Mouse (Mus musculus): Measurements from ENCODE around the gene Hhip. TPM values are rescaled to one million over a fixed set of nuclear protein-coding genes. Genes with fewer than 3 reads are reported as not detected.

Hhip gene
- polyA plus RNA-seq, 1 experiment from 2014 or later, result 1.4 TPM

- H3K9me3 ChIP-seq (replicated peaks), result no peaks in the 10 kb centered on the region
- H3K36me3 ChIP-seq (replicated peaks), result no peaks in the 10 kb centered on the region
- 46% methylated on average over 4 of the region's 4 CpGs for WGBS (ENCODE audit: insufficient replicate concordance)
- H3K27ac ChIP-seq (replicated peaks), result no peak overlapping the region
- no peak overlapping the region for H3K9ac ChIP-seq
- no peaks in the 10 kb centered on the region for H3K27me3 ChIP-seq
- H3K4me3 ChIP-seq (replicated peaks), result no peak overlapping the region
- no peaks in the 10 kb centered on the region for H3K4me1 ChIP-seq (replicated peaks)
- no peak for ATAC-seq (ENCODE audit: insufficient read depth)
- no peak overlapping the region for H3K4me2 ChIP-seq
These were observed 9.6 kb downstream of the Hhip start for GRCm38 (mm10) chr8:80048256-80048655.

GRCm38 (mm10) chr8:80037644-80038253, 20.1 kb downstream of the Hhip start:
- Histone ChIP-seq H3K27me3 (no peaks in the 10 kb centered on the region), H3K36me3 (replicated peaks) (no peaks in the 10 kb centered on the region), H3K27ac (replicated peaks) (no peak overlapping the region), H3K4me3 (replicated peaks) (no peak overlapping the region), H3K4me2 (no peak overlapping the region), H3K4me1 (replicated peaks) (no peaks in the 10 kb centered on the region), H3K9ac (no peak overlapping the region), H3K9me3 (replicated peaks) (no peaks in the 10 kb centered on the region)
- ATAC-seq (ENCODE audit: insufficient read depth), result no peak
- 57% methylated on average over 4 of the region's 4 CpGs for WGBS (ENCODE audit: insufficient replicate concordance)

- no peak overlapping the region for H3K27ac ChIP-seq (replicated peaks)
- no peak for ATAC-seq (ENCODE audit: insufficient read depth)
- H3K9ac ChIP-seq, result no peak overlapping the region
- WGBS (ENCODE audit: insufficient replicate concordance), result 55% methylated on average over 3 of the region's 3 CpGs
- no peak overlapping the region for H3K4me2 ChIP-seq
- H3K4me3 ChIP-seq (replicated peaks), result no peak overlapping the region
- H3K27me3 ChIP-seq, result no peaks in the 10 kb centered on the region
- H3K4me1 ChIP-seq (replicated peaks), result no peaks in the 10 kb centered on the region
- no peaks in the 10 kb centered on the region for H3K9me3 ChIP-seq (replicated peaks)
- H3K36me3 ChIP-seq (replicated peaks), result no peaks in the 10 kb centered on the region
These were observed 25.2 kb downstream of the Hhip start for GRCm38 (mm10) chr8:80032604-80033003.

DNA sequence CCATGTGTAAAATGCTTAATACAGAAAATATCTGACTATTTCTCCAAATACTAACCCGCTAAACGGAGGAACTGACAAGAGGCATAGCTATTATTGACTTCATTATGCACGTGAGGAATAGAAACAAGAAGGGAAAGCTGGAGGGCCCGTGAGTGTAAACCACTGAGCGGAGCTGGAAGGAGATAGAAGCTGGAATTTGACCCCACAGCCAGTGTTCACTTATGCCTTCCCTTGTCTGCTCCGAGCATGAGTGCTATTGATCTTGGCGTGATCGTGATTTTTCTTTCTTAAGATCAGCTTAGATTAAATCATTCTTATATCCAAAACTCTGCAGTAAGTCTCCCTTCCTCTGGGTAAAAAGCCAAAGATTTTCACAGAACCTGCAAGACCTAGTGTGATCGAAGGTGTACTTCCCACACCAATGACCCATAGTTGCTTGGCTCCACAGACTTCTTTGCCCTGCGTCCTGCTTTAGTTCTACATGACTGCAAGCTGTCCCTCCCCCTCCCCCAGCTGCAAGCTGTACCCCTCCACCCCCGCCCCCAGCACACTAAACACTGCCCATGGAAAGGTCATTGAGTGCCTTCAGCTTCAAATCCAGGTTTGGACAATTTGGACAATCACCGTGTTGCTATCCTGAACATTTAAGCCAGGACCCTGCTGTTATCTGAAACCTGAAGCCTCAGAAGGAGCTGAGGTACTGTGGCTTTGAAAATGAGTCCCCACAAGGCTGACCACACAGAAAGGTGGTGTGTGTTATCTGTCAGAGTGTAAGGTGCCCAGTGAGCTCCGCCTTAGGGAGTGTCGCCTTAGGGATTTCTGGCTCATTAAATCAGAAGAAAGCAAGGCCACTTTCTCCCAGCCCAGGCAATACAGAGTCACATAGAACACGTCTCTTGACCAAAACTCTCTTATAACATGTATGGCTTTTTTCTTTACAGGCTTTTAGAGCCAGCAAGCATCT, 26.2 kb downstream of the Hhip start:
- 50% methylated on average over 15 of the region's 15 CpGs for WGBS (ENCODE audit: insufficient replicate concordance)

DNA sequence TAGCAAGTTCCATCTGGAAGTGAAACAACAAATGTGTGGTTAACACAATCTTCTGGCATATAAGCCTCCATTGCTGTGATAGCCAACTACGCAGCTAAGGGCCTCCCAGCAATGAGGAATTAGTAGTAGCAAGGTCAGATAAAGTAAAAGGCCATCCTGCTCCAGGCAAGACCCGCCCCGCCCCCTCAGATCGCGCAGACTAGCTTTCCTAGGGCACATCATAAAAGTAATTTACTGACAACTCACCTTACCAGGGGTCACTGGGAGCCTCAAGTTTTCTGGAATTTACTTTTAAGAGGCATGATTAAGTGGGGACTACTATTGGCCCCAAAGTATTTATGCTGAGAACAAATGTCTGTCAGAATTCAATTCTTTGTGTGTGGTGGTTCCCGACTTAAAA, 28.2 kb downstream of the Hhip start:
- Histone ChIP-seq H3K9me3 (replicated peaks) (no peaks in the 10 kb centered on the region), H3K4me1 (replicated peaks) (no peaks in the 10 kb centered on the region), H3K4me3 (replicated peaks) (no peak overlapping the region), H3K27ac (replicated peaks) (no peak overlapping the region), H3K36me3 (replicated peaks) (no peaks in the 10 kb centered on the region), H3K9ac (no peak overlapping the region), H3K4me2 (no peak overlapping the region), H3K27me3 (no peaks in the 10 kb centered on the region)
- WGBS (ENCODE audit: insufficient replicate concordance), result 60% methylated on average over 6 of the region's 6 CpGs
- ATAC-seq (ENCODE audit: insufficient read depth), result no peak

More for the DNA sequence above, 26.2 kb downstream of the Hhip start:
- no peak overlapping the region for H3K4me3 ChIP-seq (replicated peaks)
- H3K36me3 ChIP-seq (replicated peaks), result no peaks in the 10 kb centered on the region
- no peak overlapping the region for H3K27ac ChIP-seq (replicated peaks)
- no peak for ATAC-seq (ENCODE audit: insufficient read depth)
- H3K27me3 ChIP-seq, result no peaks in the 10 kb centered on the region
- H3K4me1 ChIP-seq (replicated peaks), result no peaks in the 10 kb centered on the region
- H3K4me2 ChIP-seq, result no peak overlapping the region
- no peak overlapping the region for H3K9ac ChIP-seq
- no peaks in the 10 kb centered on the region for H3K9me3 ChIP-seq (replicated peaks)

GRCm38 (mm10) chr8:80020469-80020868, 37.3 kb downstream of the Hhip start:
- Histone ChIP-seq H3K27ac (replicated peaks) (no peak overlapping the region), H3K36me3 (replicated peaks) (no peaks in the 10 kb centered on the region), H3K4me2 (no peak overlapping the region), H3K4me1 (replicated peaks) (no peaks in the 10 kb centered on the region), H3K9ac (no peak overlapping the region), H3K9me3 (replicated peaks) (no peaks in the 10 kb centered on the region), H3K4me3 (replicated peaks) (no peak overlapping the region), H3K27me3 (no peaks in the 10 kb centered on the region)
- 67% methylated on average over 5 of the region's 5 CpGs for WGBS (ENCODE audit: insufficient replicate concordance)
- ATAC-seq (ENCODE audit: insufficient read depth), result no peak

DNA sequence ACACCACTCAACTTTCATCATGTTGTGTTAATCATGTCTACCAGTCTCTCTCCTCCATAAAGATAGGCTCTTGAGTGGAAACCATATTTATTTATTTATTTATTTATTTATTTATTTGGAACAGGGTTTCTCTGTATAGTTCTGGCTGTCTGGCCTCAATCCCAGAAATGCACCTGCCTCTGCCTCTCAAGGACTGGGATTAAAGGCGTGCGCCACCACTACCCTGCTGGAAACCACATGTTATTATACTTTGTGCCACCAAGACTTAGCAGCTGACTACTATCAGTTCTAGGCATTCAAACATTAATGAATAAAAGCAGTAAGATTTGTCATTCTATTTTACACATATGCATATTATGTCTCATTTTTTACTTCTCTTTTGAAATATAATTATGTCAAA, 42.0 kb downstream of the Hhip start:
- Histone ChIP-seq H3K9me3 (replicated peaks) (no peaks in the 10 kb centered on the region), H3K27me3 (no peaks in the 10 kb centered on the region), H3K9ac (no peak overlapping the region), H3K36me3 (replicated peaks) (no peaks in the 10 kb centered on the region), H3K27ac (replicated peaks) (no peak overlapping the region), H3K4me1 (replicated peaks) (no peaks in the 10 kb centered on the region), H3K4me3 (replicated peaks) (no peak overlapping the region), H3K4me2 (no peak overlapping the region)
- no peak for ATAC-seq (ENCODE audit: insufficient read depth)
- WGBS (ENCODE audit: insufficient replicate concordance), result 83% methylated on average over 2 of the region's 2 CpGs

DNA sequence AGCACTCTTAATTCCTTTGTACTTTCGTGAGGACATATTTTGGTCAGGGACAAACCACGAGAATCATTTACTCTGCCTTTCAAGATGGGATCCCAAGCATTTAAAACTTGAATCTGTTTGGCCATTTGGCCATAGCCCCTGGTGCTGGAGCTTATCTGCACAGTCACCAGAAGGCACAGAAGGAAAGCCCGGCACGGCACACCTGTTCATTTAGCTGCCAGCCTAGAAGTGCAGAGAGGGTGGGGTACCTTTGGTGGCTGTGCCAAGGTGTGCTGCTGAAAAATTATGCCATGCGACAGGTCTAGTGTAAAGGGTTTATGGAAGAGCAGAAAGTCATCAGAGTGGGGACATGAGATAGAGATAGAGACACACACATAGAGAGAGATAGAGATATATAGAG, 53.4 kb downstream of the Hhip start:
- Histone ChIP-seq H3K9ac (no peak overlapping the region), H3K27ac (replicated peaks) (no peak overlapping the region), H3K9me3 (replicated peaks) (no peaks in the 10 kb centered on the region), H3K4me3 (replicated peaks) (no peak overlapping the region), H3K4me1 (replicated peaks) (no peaks in the 10 kb centered on the region), H3K4me2 (no peak overlapping the region), H3K36me3 (replicated peaks) (no peaks in the 10 kb centered on the region), H3K27me3 (no peaks in the 10 kb centered on the region)
- WGBS (ENCODE audit: insufficient replicate concordance), result 57% methylated on average over 5 of the region's 5 CpGs
- ATAC-seq (ENCODE audit: insufficient read depth), result no peak

DNA sequence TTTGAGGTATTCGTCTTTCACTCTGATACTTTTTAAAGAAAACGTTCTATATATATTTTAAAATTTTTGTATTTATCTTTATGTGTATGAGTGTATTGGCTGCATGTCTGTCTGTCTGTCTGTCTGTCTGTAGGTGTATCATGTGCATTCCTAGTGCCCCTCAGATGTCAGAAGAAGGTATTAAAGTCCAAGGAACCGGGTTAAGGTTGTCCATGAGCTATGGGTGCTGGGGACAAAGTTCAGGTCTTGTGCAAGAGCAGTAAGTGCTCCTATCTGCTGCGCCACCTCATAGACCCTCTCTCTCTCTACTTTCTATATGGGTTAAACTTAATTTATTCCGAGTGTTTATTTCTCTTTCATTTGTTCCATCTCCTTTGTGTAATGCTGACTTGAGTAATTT, 55.5 kb downstream of the Hhip start:
- WGBS (ENCODE audit: insufficient replicate concordance), result 65% methylated on average over 5 of the region's 5 CpGs
- Histone ChIP-seq H3K4me3 (replicated peaks) (no peak overlapping the region), H3K4me2 (no peak overlapping the region), H3K36me3 (replicated peaks) (no peaks in the 10 kb centered on the region), H3K9me3 (replicated peaks) (no peaks in the 10 kb centered on the region), H3K4me1 (replicated peaks) (no peaks in the 10 kb centered on the region), H3K9ac (no peak overlapping the region), H3K27me3 (no peaks in the 10 kb centered on the region), H3K27ac (replicated peaks) (no peak overlapping the region)
- no peak for ATAC-seq (ENCODE audit: insufficient read depth)

DNA sequence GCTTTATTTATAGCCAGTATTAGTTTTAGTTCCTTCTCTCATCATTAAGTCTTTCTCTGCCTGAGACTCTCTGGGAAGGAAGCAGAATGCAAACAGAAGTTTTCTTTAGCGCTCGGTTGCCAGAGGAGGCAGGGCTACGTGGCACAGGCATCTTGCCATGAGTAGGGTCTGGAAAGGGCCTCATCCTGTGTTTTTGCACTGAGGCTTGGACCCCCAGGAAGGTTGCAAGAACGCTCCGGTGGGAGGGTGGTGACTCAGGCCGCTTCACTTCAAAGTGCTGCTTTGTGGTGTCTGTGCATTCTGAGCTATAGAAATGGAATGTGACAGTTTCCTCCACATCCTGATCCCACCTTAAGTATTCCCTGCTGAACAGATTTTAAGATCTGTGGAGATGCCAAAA, 62.7 kb downstream of the Hhip start:
- no peaks in the 10 kb centered on the region for H3K27me3 ChIP-seq
- H3K4me2 ChIP-seq, result no peak overlapping the region
- no peaks in the 10 kb centered on the region for H3K4me1 ChIP-seq (replicated peaks)
- no peak for ATAC-seq (ENCODE audit: insufficient read depth)
- no peaks in the 10 kb centered on the region for H3K36me3 ChIP-seq (replicated peaks)
- H3K9me3 ChIP-seq (replicated peaks), result no peaks in the 10 kb centered on the region
- no peak overlapping the region for H3K4me3 ChIP-seq (replicated peaks)
- 56% methylated on average over 6 of the region's 6 CpGs for WGBS (ENCODE audit: insufficient replicate concordance)
- H3K27ac ChIP-seq (replicated peaks), result no peak overlapping the region
- no peak overlapping the region for H3K9ac ChIP-seq

DNA sequence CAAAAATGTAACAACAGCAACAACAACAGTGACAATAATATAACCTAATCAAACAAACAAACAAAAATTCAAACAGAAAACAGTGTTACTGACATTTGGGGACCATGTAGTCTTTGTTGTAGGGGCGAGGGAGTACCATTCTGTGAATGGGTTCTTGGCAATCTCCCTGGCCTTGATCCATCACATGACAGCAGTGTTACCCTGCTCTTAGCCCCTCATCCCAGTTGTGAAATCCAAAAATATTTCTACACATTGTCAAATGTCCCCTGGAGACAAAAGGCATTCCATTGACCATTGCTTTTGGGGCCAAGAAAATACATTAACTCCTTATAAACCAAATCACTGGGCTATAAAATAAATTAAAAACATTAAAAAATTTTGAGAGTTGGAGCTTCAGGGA, 64.3 kb downstream of the Hhip start:
- Histone ChIP-seq H3K4me3 (replicated peaks) (no peak overlapping the region), H3K27ac (replicated peaks) (no peak overlapping the region), H3K4me1 (replicated peaks) (no peaks in the 10 kb centered on the region), H3K4me2 (no peak overlapping the region), H3K27me3 (no peaks in the 10 kb centered on the region), H3K36me3 (replicated peaks) (no peaks in the 10 kb centered on the region), H3K9me3 (replicated peaks) (no peaks in the 10 kb centered on the region), H3K9ac (no peak overlapping the region)
- 43% methylated on average over 1 of the region's 1 CpGs for WGBS (ENCODE audit: insufficient replicate concordance)
- no peak for ATAC-seq (ENCODE audit: insufficient read depth)
